Mouse (Mus musculus) small intestine, adult 2 months (tissue): ENCODE measurements around the gene Pmp22.

Experiments used
- CTCF ChIP-seq: fragments of 200-500 bp; IDR thresholded peaks from 2 replicates; pipeline ENCODE4 v1.5.1; 2012; ENCODE audit warnings: low read depth, mild to moderate bottlenecking, control low read depth, inconsistent platforms, low read length, moderate library complexity, mixed read lengths; ENCODE audit not compliant: insufficient replicate concordance, insufficient read length; ENCODE audit errors: extremely low read depth
- POLR2A ChIP-seq: fragments of 200-500 bp; IDR thresholded peaks from 2 replicates; pipeline ENCODE4 v1.6.1; 2012; ENCODE audit warnings: low read depth, mild to moderate bottlenecking, control low read depth, inconsistent platforms, low read length, moderate library complexity

GRCm38 (mm10) chr11:63122776-63123350 lies 5.9 kb upstream of the Pmp22 start:
- TF ChIP-seq CTCF (no peak), POLR2A (no peak)
